Mouse (Mus musculus): ENCODE measurements around the gene 4921501E09Rik. TPM values are rescaled to one million over a fixed set of nuclear protein-coding genes. Genes with fewer than 3 reads are reported as not detected.

4921501E09Rik gene
- not detected in 2 replicates for polyA plus RNA-seq (2015; fragmentation: Nextera tagmentation; extraction: Ambion mirVana)

- no peak within 1 kb of the TSS for H3K4me3 ChIP-seq (ENCODE audit: low read length)
- H3K9me3 ChIP-seq (ENCODE audit: control insufficient read depth, low read length), result no peaks in the 10 kb centered on the region
- no peak within 1 kb of the TSS for H3K27ac ChIP-seq (ENCODE audit: low read length)
- H3K4me2 ChIP-seq (ENCODE audit: low read depth, low read length), result no peak within 1 kb of the TSS
- H3K27me3 ChIP-seq (ENCODE audit: control insufficient read depth, insufficient read depth, low read depth, low read length), result no peaks in the 10 kb centered on the region
- 47% methylated on average over 1 of the region's 1 CpGs for WGBS
- no peak within 1 kb of the TSS for H3K9ac ChIP-seq (ENCODE audit: low read length)
- H3K36me3 ChIP-seq (ENCODE audit: control insufficient read depth, insufficient read depth, low read length), result no peaks in the 10 kb centered on the region
- no peak for ATAC-seq (ENCODE audit: low read depth)
- no peaks in the 10 kb centered on the region for H3K4me1 ChIP-seq (replicated peaks; ENCODE audit: control insufficient read depth, insufficient read depth, low read length)
These were observed at the start of gene 4921501E09Rik for GRCm38 (mm10) chr17:33067958-33068357. Gene 4921501E09Rik (minus strand): TSS chr17:33068058.

- ATAC-seq (ENCODE audit: low read depth), result 0 out of 2 replicates have a peak, but pooled peaks have one; percentile 37
- 67% methylated on average over 2 of the region's 2 CpGs for WGBS
These were observed 29.5 kb upstream of the 4921501E09Rik start for GRCm38 (mm10) chr17:33097396-33097795.

GRCm38 (mm10) chr17:33092391-33093193, 24.7 kb upstream of the 4921501E09Rik start:
- H3K9me3 ChIP-seq (ENCODE audit: control insufficient read depth, low read length), result no peaks in the 10 kb centered on the region
- H3K27me3 ChIP-seq (ENCODE audit: control insufficient read depth, insufficient read depth, low read depth, low read length), result no peaks in the 10 kb centered on the region
- ATAC-seq (ENCODE audit: low read depth), result peak; percentile 75
- peak overlapping the region; percentile 64 for H3K4me2 ChIP-seq (ENCODE audit: low read depth, low read length)
- H3K9ac ChIP-seq (ENCODE audit: low read length), result peak overlapping the region; percentile 82
- peak overlapping the region; percentile 74 for H3K4me3 ChIP-seq (ENCODE audit: low read length)
- H3K27ac ChIP-seq (ENCODE audit: low read length), result peak overlapping the region; percentile 95
- peaks cover 12% of the 10 kb centered on the region for H3K4me1 ChIP-seq (replicated peaks; ENCODE audit: control insufficient read depth, insufficient read depth, low read length)
- no peaks in the 10 kb centered on the region; the same call in 1 of the 2 replicates for H3K36me3 ChIP-seq (ENCODE audit: control insufficient read depth, insufficient read depth, low read length)
- 1% methylated on average over 31 of the region's 31 CpGs for WGBS

More at GRCm38 (mm10) chr17:33097396-33097795, 29.5 kb upstream of the 4921501E09Rik start:
- Histone ChIP-seq H3K36me3 (ENCODE audit: control insufficient read depth, insufficient read depth, low read length) (no peaks in the 10 kb centered on the region; the same call in 1 of the 2 replicates), H3K9me3 (ENCODE audit: control insufficient read depth, low read length) (no peaks in the 10 kb centered on the region), H3K27me3 (ENCODE audit: control insufficient read depth, insufficient read depth, low read depth, low read length) (no peaks in the 10 kb centered on the region), H3K4me3 (ENCODE audit: low read length) (no peak overlapping the region), H3K9ac (ENCODE audit: low read length) (no peak overlapping the region), H3K4me1 (replicated peaks; ENCODE audit: control insufficient read depth, insufficient read depth, low read length) (peaks cover 8% of the 10 kb centered on the region), H3K27ac (ENCODE audit: low read length) (no peak overlapping the region), H3K4me2 (ENCODE audit: low read depth, low read length) (no peak overlapping the region)

- peak; percentile 76 for ATAC-seq (ENCODE audit: low read depth)
- no peak overlapping the region for H3K4me2 ChIP-seq (ENCODE audit: low read depth, low read length)
- H3K4me1 ChIP-seq (replicated peaks; ENCODE audit: control insufficient read depth, insufficient read depth, low read length), result peaks cover 12% of the 10 kb centered on the region
- no peaks in the 10 kb centered on the region for H3K27me3 ChIP-seq (ENCODE audit: control insufficient read depth, insufficient read depth, low read depth, low read length)
- no peaks in the 10 kb centered on the region for H3K9me3 ChIP-seq (ENCODE audit: control insufficient read depth, low read length)
- 54% methylated on average over 1 of the region's 1 CpGs for WGBS
- no peak overlapping the region; the same call in 1 of the 2 replicates for H3K27ac ChIP-seq (ENCODE audit: low read length)
- no peaks in the 10 kb centered on the region; the same call in 1 of the 2 replicates for H3K36me3 ChIP-seq (ENCODE audit: control insufficient read depth, insufficient read depth, low read length)
- H3K4me3 ChIP-seq (ENCODE audit: low read length), result no peak overlapping the region; the same call in 1 of the 2 replicates
- H3K9ac ChIP-seq (ENCODE audit: low read length), result no peak overlapping the region
These were observed 23.8 kb upstream of the 4921501E09Rik start for GRCm38 (mm10) chr17:33091630-33092029.

GRCm38 (mm10) chr17:33089220-33089949, 21.5 kb upstream of the 4921501E09Rik start, which contains the start of gene Zfp563:
Gene Zfp563 (plus strand): TSS chr17:33089310.
- H3K27ac ChIP-seq (ENCODE audit: low read length), result peak within 1 kb of the TSS; percentile 92
- peak within 1 kb of the TSS; percentile 74 for H3K4me2 ChIP-seq (ENCODE audit: low read depth, low read length)
- peak within 1 kb of the TSS; percentile 63 for H3K4me3 ChIP-seq (ENCODE audit: low read length)
- peaks cover 12% of the 10 kb centered on the region for H3K4me1 ChIP-seq (replicated peaks; ENCODE audit: control insufficient read depth, insufficient read depth, low read length)
- H3K36me3 ChIP-seq (ENCODE audit: control insufficient read depth, insufficient read depth, low read length), result no peaks in the 10 kb centered on the region
- 3% methylated on average over 33 of the region's 34 CpGs for WGBS
- H3K27me3 ChIP-seq (ENCODE audit: control insufficient read depth, insufficient read depth, low read depth, low read length), result no peaks in the 10 kb centered on the region
- no peaks in the 10 kb centered on the region for H3K9me3 ChIP-seq (ENCODE audit: control insufficient read depth, low read length)
- peak; percentile 80 for ATAC-seq (ENCODE audit: low read depth)
- peak within 1 kb of the TSS; percentile 81 for H3K9ac ChIP-seq (ENCODE audit: low read length)

- Histone ChIP-seq H3K9me3 (ENCODE audit: control insufficient read depth, low read length) (no peaks in the 10 kb centered on the region), H3K36me3 (ENCODE audit: control insufficient read depth, insufficient read depth, low read length) (no peaks in the 10 kb centered on the region), H3K4me3 (ENCODE audit: low read length) (no peak overlapping the region), H3K27me3 (ENCODE audit: control insufficient read depth, insufficient read depth, low read depth, low read length) (no peaks in the 10 kb centered on the region), H3K4me2 (ENCODE audit: low read depth, low read length) (no peak overlapping the region), H3K27ac (ENCODE audit: low read length) (no peak overlapping the region), H3K9ac (ENCODE audit: low read length) (no peak overlapping the region), H3K4me1 (replicated peaks; ENCODE audit: control insufficient read depth, insufficient read depth, low read length) (no peaks in the 10 kb centered on the region)
- no peak for ATAC-seq (ENCODE audit: low read depth)
- whole genome bisulfite sequencing, result 3% methylated on average over 1 of the region's 1 CpGs
These were observed 4.9 kb downstream of the 4921501E09Rik start for GRCm38 (mm10) chr17:33063001-33063400.

- H3K9me3 ChIP-seq (ENCODE audit: control insufficient read depth, low read length), result no peaks in the 10 kb centered on the region
- H3K9ac ChIP-seq (ENCODE audit: low read length), result no peak overlapping the region
- no peak overlapping the region for H3K4me3 ChIP-seq (ENCODE audit: low read length)
- ATAC-seq (ENCODE audit: low read depth), result no peak
- H3K4me1 ChIP-seq (replicated peaks; ENCODE audit: control insufficient read depth, insufficient read depth, low read length), result no peaks in the 10 kb centered on the region
- no peak overlapping the region for H3K27ac ChIP-seq (ENCODE audit: low read length)
- no peaks in the 10 kb centered on the region for H3K27me3 ChIP-seq (ENCODE audit: control insufficient read depth, insufficient read depth, low read depth, low read length)
- 5% methylated on average over 1 of the region's 1 CpGs for WGBS
- no peak overlapping the region for H3K4me2 ChIP-seq (ENCODE audit: low read depth, low read length)
- H3K36me3 ChIP-seq (ENCODE audit: control insufficient read depth, insufficient read depth, low read length), result no peaks in the 10 kb centered on the region
These were observed 9.1 kb downstream of the 4921501E09Rik start for GRCm38 (mm10) chr17:33058791-33059190.

- peak; percentile 97 for ATAC-seq (ENCODE audit: low read depth)
- WGBS, result 3% methylated on average over 27 of the region's 27 CpGs
These were observed 34.7 kb downstream of the 4921501E09Rik start, which contains the start of gene Zfp763 for GRCm38 (mm10) chr17:33032900-33033891. Gene Zfp763 (minus strand): TSS chr17:33033402.

More at GRCm38 (mm10) chr17:33032900-33033891, 34.7 kb downstream of the 4921501E09Rik start, which contains the start of gene Zfp763:
- Histone ChIP-seq H3K4me3 (ENCODE audit: low read length) (peak within 1 kb of the TSS; percentile 90), H3K27me3 (ENCODE audit: control insufficient read depth, insufficient read depth, low read depth, low read length) (no peaks in the 10 kb centered on the region), H3K27ac (ENCODE audit: low read length) (peak within 1 kb of the TSS; percentile 91), H3K4me2 (ENCODE audit: low read depth, low read length) (peak within 1 kb of the TSS; percentile 71), H3K9me3 (ENCODE audit: control insufficient read depth, low read length) (no peaks in the 10 kb centered on the region), H3K36me3 (ENCODE audit: control insufficient read depth, insufficient read depth, low read length) (no peaks in the 10 kb centered on the region), H3K9ac (ENCODE audit: low read length) (peak within 1 kb of the TSS; percentile 93), H3K4me1 (replicated peaks; ENCODE audit: control insufficient read depth, insufficient read depth, low read length) (0 out of 2 replicates have a peak, but pooled peaks cover 3% of the 10 kb centered on the region)

All from lung, embryonic 16.5 days (tissue).